Mouse (Mus musculus): Measurements from ENCODE around the gene Ddit4. TPM values are rescaled to one million over a fixed set of nuclear protein-coding genes. Genes with fewer than 3 reads are reported as not detected.
A peak's percentile ranks its signal among the peaks of the same experiment; 100 is the strongest.

Ddit4 gene
- polyA plus RNA-seq, 1 experiment from 2014 or later: 2.8 TPM

DNA sequence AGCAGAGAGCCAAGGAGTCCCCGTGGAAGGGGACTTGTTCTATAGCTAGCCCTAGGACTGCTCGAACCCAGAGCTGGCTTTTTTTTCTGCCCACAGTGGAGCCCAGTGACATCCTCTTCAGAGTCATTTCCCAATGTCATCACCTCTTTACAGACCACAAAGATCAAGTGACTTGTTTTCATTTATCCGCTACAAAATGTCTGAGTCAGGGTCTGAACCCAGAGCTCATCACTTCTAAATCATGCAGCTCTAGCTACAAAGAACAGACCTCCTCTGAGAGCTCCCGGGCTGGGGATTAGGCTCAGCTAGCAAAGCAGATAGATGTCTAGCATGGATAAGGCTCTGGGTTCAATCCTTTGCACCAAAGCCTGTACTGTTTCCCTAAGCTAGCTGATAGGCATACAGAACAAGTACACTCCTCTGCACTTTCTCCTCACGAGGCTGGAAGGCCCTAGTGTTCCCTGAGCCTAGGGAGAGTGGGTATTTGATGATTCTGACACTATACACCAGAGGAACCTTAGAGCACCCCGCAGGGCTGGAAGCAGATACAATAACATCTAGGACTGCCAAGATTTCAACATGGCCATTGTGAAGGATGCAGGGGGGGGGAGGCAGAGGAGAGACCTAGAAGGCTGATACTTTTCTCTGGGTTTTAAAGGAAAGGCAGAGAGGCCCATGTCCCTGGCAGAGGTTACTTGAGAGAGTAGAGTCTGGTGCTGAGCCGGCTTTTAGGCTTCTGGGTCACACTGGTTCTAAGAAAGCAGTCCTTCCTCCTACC is 4.1 kb downstream of the Ddit4 start:
- peaks cover 54% of the 10 kb centered on the region for H3K27me3 ChIP-seq
- DNase-seq (no peak), ATAC-seq (ENCODE audit: low read depth) (no peak)
- no peaks in the 10 kb centered on the region for H3K9me3 ChIP-seq (replicated peaks)
- no peak overlapping the region for H3K4me2 ChIP-seq
- WGBS (ENCODE audit: insufficient replicate concordance): 47% methylated on average over 7 of the region's 7 CpGs
- H3K36me3 ChIP-seq: no peaks in the 10 kb centered on the region
- no peak overlapping the region for H3K27ac ChIP-seq
- no peak overlapping the region for H3K9ac ChIP-seq
- peaks cover 40% of the 10 kb centered on the region for H3K4me1 ChIP-seq (replicated peaks)
- H3K4me3 ChIP-seq (replicated peaks): no peak overlapping the region

DNA sequence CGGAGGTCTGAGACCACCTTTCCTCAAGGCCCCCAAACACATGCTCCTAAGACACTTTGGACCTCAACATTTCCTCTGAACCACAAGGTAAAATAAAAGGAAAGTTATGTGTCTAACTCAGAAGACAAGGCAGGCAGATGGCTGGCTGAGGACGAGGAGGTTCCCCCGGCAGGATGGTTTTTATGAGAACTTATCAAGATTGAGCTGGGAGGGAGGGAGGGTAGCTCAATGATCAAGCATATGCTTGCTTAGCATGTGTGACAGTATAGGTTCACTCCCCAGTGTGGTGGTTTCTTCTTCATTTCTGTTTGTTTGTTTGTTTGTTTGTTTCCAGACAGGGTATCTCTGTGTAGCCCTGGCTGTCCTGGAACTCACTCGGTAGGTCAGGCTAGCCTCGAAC is 5.3 kb downstream of the Ddit4 start:
- H3K9me3 ChIP-seq (replicated peaks): no peaks in the 10 kb centered on the region
- H3K4me3 ChIP-seq (replicated peaks): no peak overlapping the region
- peaks cover 57% of the 10 kb centered on the region for H3K27me3 ChIP-seq
- peaks cover 34% of the 10 kb centered on the region for H3K4me1 ChIP-seq (replicated peaks)
- no peak overlapping the region for H3K4me2 ChIP-seq
- WGBS (ENCODE audit: insufficient replicate concordance): 61% methylated on average over 5 of the region's 5 CpGs
- ATAC-seq (ENCODE audit: low read depth) (no peak), DNase-seq (no peak)
- no peak overlapping the region for H3K9ac ChIP-seq
- no peaks in the 10 kb centered on the region for H3K36me3 ChIP-seq
- no peak overlapping the region for H3K27ac ChIP-seq

DNA sequence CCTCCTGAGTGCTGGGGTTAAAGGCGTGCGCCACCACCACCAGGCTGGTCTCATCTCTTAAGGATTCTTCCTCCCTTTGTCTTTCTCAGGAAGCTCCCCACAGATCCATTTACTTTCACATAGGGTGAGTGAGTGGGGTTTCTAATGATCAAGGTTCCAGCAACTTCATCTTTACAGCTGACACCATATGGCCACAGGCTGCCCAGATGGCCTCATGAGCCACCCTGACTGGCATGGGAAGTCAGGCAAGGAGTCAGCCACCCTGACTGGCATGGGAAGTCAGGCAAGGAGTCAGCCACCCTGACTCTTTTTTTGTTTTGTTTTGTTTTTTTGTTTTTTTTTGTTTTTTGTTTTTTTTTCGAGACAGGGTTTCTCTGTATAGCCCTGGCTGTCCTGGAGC is 6.2 kb downstream of the Ddit4 start:
- no peak overlapping the region for H3K4me3 ChIP-seq (replicated peaks)
- DNase-seq (no peak), ATAC-seq (ENCODE audit: low read depth) (no peak)
- peaks cover 24% of the 10 kb centered on the region for H3K4me1 ChIP-seq (replicated peaks)
- no peak overlapping the region for H3K9ac ChIP-seq
- no peaks in the 10 kb centered on the region for H3K36me3 ChIP-seq
- H3K4me2 ChIP-seq: no peak overlapping the region
- peaks cover 51% of the 10 kb centered on the region for H3K27me3 ChIP-seq
- no peak overlapping the region for H3K27ac ChIP-seq
- 81% methylated on average over 3 of the region's 3 CpGs for WGBS (ENCODE audit: insufficient replicate concordance)
- no peaks in the 10 kb centered on the region for H3K9me3 ChIP-seq (replicated peaks)

DNA sequence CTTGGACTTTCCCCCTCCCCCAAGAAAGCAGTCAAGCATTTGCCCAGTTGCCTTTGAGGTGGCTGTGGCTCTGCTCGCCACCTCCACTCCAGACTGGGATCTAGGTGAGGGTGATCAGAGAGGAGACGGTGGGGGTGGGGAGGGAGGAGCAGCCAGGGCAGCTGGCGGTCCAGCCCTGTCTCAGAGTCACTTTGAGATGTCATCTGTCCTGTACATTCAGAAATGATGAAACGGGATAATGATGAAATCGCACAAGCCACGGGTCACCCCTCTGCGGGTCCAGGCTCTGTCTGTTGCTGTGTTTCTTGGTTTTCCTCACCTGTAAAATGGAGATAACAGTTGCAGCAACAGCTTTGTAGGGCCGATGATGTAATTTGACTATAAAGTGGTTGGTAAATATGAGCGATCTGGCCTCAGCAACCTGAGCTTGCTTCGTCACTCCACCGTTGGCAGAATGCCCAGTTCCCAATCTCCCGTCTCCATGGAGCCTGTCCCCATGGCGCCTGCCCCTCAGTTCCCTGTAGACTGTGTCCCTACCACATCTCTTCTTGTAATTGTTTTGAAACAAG is 8.1 kb downstream of the Ddit4 start:
- Histone ChIP-seq H3K4me1 (replicated peaks) (peaks cover 19% of the 10 kb centered on the region), H3K9me3 (replicated peaks) (no peaks in the 10 kb centered on the region), H3K27me3 (peaks cover 34% of the 10 kb centered on the region), H3K4me2 (peak overlapping the region; percentile 49), H3K36me3 (no peaks in the 10 kb centered on the region), H3K9ac (0 out of 2 replicates have a peak overlapping the region, but pooled peaks have one; percentile 22), H3K4me3 (replicated peaks) (0 out of 2 replicates have a peak overlapping the region, but pooled peaks have one; percentile 3), H3K27ac (no peak overlapping the region)
- DNase-seq (peak; percentile 24), ATAC-seq (ENCODE audit: low read depth) (peak; percentile 65)
- 45% methylated on average over 13 of the region's 13 CpGs for WGBS (ENCODE audit: insufficient replicate concordance)

DNA sequence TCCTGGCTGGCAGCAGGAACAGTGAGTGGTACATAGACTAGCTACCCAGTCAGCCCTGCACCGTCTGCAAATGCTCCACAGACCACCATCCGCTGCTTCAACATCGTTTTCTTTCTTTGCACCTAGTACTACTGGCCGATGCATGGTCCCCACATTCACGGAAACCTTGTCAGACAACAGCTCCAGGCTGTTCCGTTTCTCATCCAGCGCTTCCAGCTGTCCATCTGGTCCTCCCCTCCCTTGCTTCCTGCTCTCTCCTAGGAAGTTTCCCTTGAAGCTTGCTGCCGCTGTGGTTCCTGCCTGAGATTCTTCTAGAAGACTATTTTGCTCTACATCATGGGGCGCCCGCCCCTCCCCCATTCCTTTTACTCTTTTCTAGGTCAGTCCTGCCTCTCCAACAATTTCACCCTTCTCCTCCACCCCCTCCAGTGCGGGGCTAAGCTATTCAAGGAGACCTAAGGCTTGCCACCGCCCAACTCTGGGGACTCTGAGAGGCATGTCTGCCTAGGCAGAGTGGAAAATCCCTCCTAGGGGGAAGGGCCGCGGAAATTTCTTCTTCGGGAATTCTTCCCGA is 8.7 kb downstream of the Ddit4 start:
- Histone ChIP-seq H3K4me2 (peak overlapping the region; percentile 49), H3K36me3 (no peaks in the 10 kb centered on the region), H3K27ac (no peak overlapping the region), H3K9ac (0 out of 2 replicates have a peak overlapping the region, but pooled peaks have one; percentile 22), H3K27me3 (peaks cover 34% of the 10 kb centered on the region), H3K9me3 (replicated peaks) (no peaks in the 10 kb centered on the region), H3K4me3 (replicated peaks) (0 out of 2 replicates have a peak overlapping the region, but pooled peaks have one; percentile 3), H3K4me1 (replicated peaks) (peaks cover 19% of the 10 kb centered on the region)
- peak; percentile 39 for ATAC-seq (ENCODE audit: low read depth)
- WGBS (ENCODE audit: insufficient replicate concordance): 9% methylated on average over 16 of the region's 16 CpGs
- DNase-seq: no peak

DNA sequence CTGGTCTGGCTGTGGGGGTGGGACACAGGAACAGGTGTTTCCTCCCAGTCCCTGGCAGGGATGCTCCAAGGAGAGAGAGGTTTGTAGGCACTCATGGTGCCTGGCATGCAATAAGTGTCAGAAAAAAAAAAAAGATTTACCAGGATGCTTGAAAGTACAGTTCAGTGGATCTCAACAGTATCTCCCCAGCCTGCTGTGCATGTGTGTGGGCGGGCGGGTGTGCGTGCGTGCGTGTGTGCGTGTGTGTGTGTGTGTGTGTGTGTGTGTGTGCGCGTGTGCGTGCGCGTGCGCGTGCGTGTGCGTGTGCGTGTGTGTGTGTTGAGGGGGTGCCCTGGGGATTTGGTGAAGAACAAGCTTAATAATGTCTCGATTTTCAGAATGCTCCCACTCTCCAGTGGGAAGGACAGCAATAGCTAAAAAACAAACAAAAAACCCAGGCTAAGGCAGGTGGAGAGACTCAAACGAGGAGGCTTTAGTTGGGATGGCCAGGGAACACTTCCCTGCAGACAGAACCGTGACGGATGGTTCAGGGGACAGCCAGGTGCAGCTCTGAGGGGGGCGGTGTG is 9.3 kb downstream of the Ddit4 start:
- Histone ChIP-seq H3K36me3 (no peaks in the 10 kb centered on the region), H3K27me3 (peaks cover 28% of the 10 kb centered on the region), H3K9ac (0 out of 2 replicates have a peak overlapping the region, but pooled peaks have one; percentile 22), H3K4me2 (peak overlapping the region; percentile 49), H3K27ac (no peak overlapping the region), H3K9me3 (replicated peaks) (no peaks in the 10 kb centered on the region), H3K4me1 (replicated peaks) (peaks cover 19% of the 10 kb centered on the region), H3K4me3 (replicated peaks) (no peak overlapping the region)
- DNase-seq (no peak), ATAC-seq (ENCODE audit: low read depth) (no peak)
- 40% methylated on average over 21 of the region's 21 CpGs for WGBS (ENCODE audit: insufficient replicate concordance)

DNA sequence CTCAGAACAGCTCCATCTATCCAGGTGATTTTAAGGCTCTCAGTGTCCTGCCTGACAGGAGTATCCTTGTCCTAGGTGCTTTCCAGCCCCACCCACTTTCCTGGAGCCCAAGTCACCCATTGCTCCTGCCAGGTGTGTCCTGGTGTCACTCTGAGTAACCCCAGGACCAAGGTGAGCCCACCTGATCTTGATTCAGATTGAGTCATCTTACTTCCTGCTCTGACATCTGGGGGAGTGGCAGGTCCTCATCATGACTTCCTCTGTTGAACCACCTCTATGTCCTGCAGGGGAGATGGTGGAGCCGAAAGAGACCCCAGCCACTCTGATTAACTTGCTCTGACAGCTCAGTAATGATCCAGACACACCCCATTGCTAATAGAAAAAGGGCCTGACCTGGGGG is 12.6 kb downstream of the Ddit4 start:
- Histone ChIP-seq H3K4me1 (replicated peaks) (peaks cover 22% of the 10 kb centered on the region), H3K36me3 (no peaks in the 10 kb centered on the region), H3K27me3 (peaks cover 27% of the 10 kb centered on the region), H3K4me3 (replicated peaks) (no peak overlapping the region), H3K9ac (no peak overlapping the region), H3K4me2 (no peak overlapping the region), H3K9me3 (replicated peaks) (no peaks in the 10 kb centered on the region), H3K27ac (no peak overlapping the region)
- no peak for ATAC-seq (ENCODE audit: low read depth)
- WGBS (ENCODE audit: insufficient replicate concordance): 39% methylated on average over 1 of the region's 1 CpGs
- no peak for DNase-seq

DNA sequence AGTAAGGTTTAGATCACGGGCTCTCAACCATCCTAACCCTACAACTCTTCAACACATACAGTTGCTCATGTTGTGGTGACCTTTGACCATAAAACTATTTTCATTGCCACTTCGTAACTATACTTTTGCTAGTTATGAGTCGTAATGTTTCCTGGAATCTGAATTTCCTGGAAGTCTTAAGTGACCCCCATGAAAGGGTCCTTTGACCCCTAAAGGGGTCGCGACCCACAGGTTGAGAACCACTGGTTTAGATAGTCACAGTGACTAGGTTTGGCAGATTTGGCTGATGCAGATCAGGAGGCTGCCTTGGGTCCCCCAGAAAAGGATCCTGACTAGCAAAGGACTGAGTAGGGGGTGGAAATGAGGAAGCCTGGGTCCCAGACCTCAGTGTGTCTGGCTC is 13.0 kb downstream of the Ddit4 start:
- H3K4me2 ChIP-seq: no peak overlapping the region
- H3K27me3 ChIP-seq: peaks cover 24% of the 10 kb centered on the region
- no peak for DNase-seq
- no peaks in the 10 kb centered on the region for H3K9me3 ChIP-seq (replicated peaks)
- H3K36me3 ChIP-seq: no peaks in the 10 kb centered on the region
- no peak for ATAC-seq (ENCODE audit: low read depth)
- H3K4me1 ChIP-seq (replicated peaks): peaks cover 19% of the 10 kb centered on the region
- WGBS (ENCODE audit: insufficient replicate concordance): 67% methylated on average over 5 of the region's 5 CpGs
- H3K9ac ChIP-seq: no peak overlapping the region
- H3K4me3 ChIP-seq (replicated peaks): no peak overlapping the region
- H3K27ac ChIP-seq: no peak overlapping the region

DNA sequence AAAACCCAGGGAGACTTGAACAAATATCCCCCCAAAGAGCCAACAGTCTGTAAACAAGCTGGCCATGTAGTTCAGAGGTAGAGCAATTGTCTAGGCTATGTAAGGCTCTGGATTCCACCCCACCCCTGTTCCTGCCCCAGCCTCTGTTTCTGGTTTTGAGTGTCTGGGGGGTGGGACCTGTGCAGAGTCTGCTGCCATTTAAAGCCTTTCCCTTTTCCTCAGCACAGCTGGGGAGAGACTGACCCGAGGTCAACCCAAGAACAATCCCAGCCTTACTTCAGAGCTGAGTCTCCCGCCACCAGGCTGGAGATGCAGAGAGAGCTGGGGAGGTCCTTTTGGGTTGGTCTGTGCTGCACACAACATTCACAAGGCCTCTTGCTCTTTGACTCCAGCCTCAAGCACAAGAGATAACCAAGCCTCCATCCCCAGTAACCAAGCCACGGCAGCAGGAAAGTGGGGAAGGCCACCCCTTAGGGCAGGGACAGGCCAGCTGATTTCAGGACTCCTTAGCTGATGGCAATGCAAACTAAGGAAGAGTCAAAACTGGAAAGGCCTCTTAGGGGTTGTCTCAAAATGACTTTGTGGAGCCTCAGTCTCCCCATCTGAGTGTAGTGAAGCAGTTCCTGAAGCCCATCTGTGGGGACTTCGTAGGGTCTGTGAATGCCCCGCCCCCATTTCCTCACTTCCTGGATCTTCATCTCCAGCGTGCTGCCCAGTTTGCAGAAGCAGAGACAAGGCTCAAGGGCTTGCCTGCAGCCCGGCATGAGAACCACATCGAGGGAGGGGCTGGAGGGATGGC is 15.4 kb downstream of the Ddit4 start:
- Histone ChIP-seq H3K9ac (no peak overlapping the region), H3K9me3 (replicated peaks) (no peaks in the 10 kb centered on the region), H3K36me3 (no peaks in the 10 kb centered on the region), H3K4me2 (no peak overlapping the region), H3K27me3 (0 out of 2 replicates have a peak, but pooled peaks cover 4% of the 10 kb centered on the region), H3K4me1 (replicated peaks) (0 out of 2 replicates have a peak, but pooled peaks cover 3% of the 10 kb centered on the region), H3K27ac (no peak overlapping the region), H3K4me3 (replicated peaks) (no peak overlapping the region)
- no peak for DNase-seq
- WGBS (ENCODE audit: insufficient replicate concordance): 23% methylated on average over 8 of the region's 8 CpGs
- ATAC-seq (ENCODE audit: low read depth): no peak

DNA sequence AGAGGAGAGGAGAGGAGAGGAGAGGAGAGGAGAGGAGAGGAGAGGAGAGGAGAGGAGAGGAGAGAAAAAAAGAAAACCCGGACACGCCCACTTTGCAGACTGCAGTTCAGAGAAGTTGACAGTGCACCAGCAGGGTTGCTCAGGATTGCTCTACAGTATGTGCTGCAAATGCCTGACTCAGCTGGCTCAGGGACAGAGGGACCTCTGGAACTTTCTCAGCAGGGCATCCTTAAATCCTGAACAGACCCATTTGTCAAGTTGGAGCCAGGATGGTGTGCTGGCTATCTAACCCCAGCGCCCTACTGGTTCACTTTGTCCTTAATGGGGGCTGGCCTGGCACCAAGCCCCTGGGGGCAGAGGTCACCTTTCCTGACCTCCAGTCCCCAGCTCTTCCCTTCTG is 17.6 kb downstream of the Ddit4 start:
- Histone ChIP-seq H3K4me3 (replicated peaks) (no peak overlapping the region), H3K36me3 (no peaks in the 10 kb centered on the region), H3K4me1 (replicated peaks) (peaks cover 7% of the 10 kb centered on the region; the same call in 1 of the 2 replicates), H3K27me3 (no peaks in the 10 kb centered on the region), H3K9ac (no peak overlapping the region), H3K27ac (no peak overlapping the region), H3K4me2 (no peak overlapping the region), H3K9me3 (replicated peaks) (no peaks in the 10 kb centered on the region)
- DNase-seq (no peak), ATAC-seq (ENCODE audit: low read depth) (no peak)
- 47% methylated on average over 3 of the region's 3 CpGs for WGBS (ENCODE audit: insufficient replicate concordance)

DNA sequence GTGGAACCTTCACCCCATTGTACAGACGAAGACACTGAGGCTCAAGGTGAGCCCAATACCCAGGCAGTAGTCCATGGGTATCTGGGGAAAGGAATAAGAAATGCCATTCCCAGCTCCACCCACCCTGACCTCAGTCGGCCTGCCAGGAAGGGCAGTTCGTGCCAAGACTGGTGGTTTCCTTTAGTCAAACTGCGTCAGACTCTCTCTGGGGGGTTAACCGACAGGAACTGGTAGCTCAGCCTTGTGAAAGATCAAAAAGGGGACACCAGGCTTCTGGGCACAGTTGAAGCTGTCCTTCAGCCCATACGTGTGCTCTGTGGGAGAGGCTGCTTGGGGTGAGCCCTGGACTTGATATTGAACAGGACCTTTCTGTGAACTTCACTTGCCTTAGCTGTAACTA is 19.1 kb downstream of the Ddit4 start:
- no peak overlapping the region for H3K9ac ChIP-seq
- no peaks in the 10 kb centered on the region for H3K27me3 ChIP-seq
- peaks cover 8% of the 10 kb centered on the region; the same call in 1 of the 2 replicates for H3K4me1 ChIP-seq (replicated peaks)
- H3K9me3 ChIP-seq (replicated peaks): no peaks in the 10 kb centered on the region
- H3K36me3 ChIP-seq: no peaks in the 10 kb centered on the region
- H3K4me2 ChIP-seq: no peak overlapping the region
- no peak overlapping the region for H3K4me3 ChIP-seq (replicated peaks)
- 28% methylated on average over 6 of the region's 6 CpGs for WGBS (ENCODE audit: insufficient replicate concordance)
- H3K27ac ChIP-seq: no peak overlapping the region
- ATAC-seq (ENCODE audit: low read depth) (no peak), DNase-seq (no peak)

All from liver, embryonic 13.5 days (tissue).